Mouse (Mus musculus): Measurements from ENCODE around the gene Gtse1. TPM values are rescaled to one million over a fixed set of nuclear protein-coding genes. Genes with fewer than 3 reads are reported as not detected.
A peak's percentile ranks its signal among the peaks of the same experiment; 100 is the strongest.

Gtse1 gene
- polyA plus RNA-seq, 1 experiment from 2014 or later: 31.6 TPM

DNA sequence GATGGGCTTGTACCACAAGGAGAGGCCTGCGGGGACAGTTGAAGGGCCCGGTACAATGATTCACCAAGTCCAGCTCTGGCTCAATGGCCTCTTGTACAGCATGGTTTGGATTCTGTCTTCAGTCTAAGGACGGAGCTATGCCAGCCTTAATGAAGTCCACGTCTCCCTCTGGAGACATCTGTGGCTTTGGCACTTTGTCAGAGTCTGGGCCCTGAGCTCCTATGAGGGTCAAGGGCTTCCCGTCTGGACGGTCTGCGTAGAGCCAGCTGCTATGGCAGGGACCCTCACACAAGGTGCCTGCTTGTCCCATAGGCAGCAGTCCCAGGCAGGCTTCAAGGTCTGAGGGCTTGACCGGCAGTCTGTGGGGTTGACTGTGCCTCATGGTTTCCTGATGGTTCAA lies 40.8 kb downstream of the Gtse1 start:
- H3K27me3 ChIP-seq (replicated peaks): peaks cover 5% of the 10 kb centered on the region; the same call in 1 of the 2 replicates
- H3K4me2 ChIP-seq: no peak overlapping the region
- peaks cover 39% of the 10 kb centered on the region for H3K36me3 ChIP-seq
- 89% methylated on average over 8 of the region's 8 CpGs for WGBS
- H3K27ac ChIP-seq (ENCODE audit: poor library complexity, severe bottlenecking): no peak overlapping the region
- no peak overlapping the region for H3K4me3 ChIP-seq
- no peak for ATAC-seq (ENCODE audit: insufficient number of reproducible peaks, low FRiP score)
- H3K9me3 ChIP-seq (replicated peaks): no peaks in the 10 kb centered on the region
- H3K4me1 ChIP-seq (replicated peaks): no peaks in the 10 kb centered on the region
- no peak overlapping the region for H3K9ac ChIP-seq

DNA sequence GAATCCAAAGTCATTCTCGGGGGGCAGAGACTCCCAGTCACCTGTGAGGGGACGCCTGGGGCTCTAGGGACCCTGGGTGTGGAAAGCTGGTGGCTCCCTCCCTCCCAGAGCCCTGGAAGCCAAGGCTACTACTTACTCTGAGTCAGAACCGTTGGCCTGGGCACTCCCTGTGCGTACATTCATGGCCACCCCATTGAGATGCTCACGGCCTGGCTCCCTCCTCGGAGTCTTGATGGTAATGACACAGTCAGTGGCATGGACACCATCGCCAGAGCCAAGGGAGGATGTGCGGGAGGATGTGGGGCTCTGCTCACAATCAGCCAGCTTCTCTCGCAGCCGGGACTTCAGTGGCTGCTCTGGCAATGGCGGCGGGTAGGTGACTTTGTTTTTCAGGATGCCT lies 41.3 kb downstream of the Gtse1 start:
- H3K27ac ChIP-seq (ENCODE audit: poor library complexity, severe bottlenecking): no peak overlapping the region
- no peak overlapping the region for H3K4me3 ChIP-seq
- peaks cover 34% of the 10 kb centered on the region for H3K36me3 ChIP-seq
- H3K9me3 ChIP-seq (replicated peaks): no peaks in the 10 kb centered on the region
- ATAC-seq (ENCODE audit: insufficient number of reproducible peaks, low FRiP score): no peak
- H3K4me1 ChIP-seq (replicated peaks): no peaks in the 10 kb centered on the region
- no peak overlapping the region for H3K9ac ChIP-seq
- no peak overlapping the region for H3K4me2 ChIP-seq
- H3K27me3 ChIP-seq (replicated peaks): peaks cover 5% of the 10 kb centered on the region; the same call in 1 of the 2 replicates
- WGBS: 72% methylated on average over 12 of the region's 12 CpGs

DNA sequence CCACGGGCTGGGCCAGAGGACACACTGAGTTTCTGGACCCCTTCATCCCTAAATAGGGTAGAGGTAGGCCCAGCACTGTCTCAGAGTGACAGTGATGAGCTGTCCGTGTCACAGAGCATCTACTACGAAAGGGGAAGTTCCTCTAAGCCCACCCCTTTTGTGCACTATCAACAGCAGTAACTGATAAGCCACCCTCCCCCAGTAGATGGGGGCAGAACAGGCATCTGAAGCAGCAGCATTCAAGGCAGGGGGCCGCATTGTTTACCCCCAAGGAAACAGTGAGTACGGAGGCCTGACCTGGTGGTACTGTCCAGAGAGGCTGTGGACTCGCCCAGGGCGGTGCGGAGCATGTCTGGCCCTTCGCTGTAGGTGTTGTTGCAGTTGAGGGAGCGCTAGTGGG lies 43.0 kb downstream of the Gtse1 start:
- ATAC-seq (ENCODE audit: insufficient number of reproducible peaks, low FRiP score): no peak
- H3K27me3 ChIP-seq (replicated peaks): peaks cover 5% of the 10 kb centered on the region; the same call in 1 of the 2 replicates
- no peak overlapping the region for H3K9ac ChIP-seq
- no peaks in the 10 kb centered on the region for H3K4me1 ChIP-seq (replicated peaks)
- no peak overlapping the region for H3K4me3 ChIP-seq
- H3K36me3 ChIP-seq: peaks cover 20% of the 10 kb centered on the region
- WGBS: 52% methylated on average over 10 of the region's 10 CpGs
- no peak overlapping the region for H3K4me2 ChIP-seq
- no peak overlapping the region for H3K27ac ChIP-seq (ENCODE audit: poor library complexity, severe bottlenecking)
- no peaks in the 10 kb centered on the region for H3K9me3 ChIP-seq (replicated peaks)

DNA sequence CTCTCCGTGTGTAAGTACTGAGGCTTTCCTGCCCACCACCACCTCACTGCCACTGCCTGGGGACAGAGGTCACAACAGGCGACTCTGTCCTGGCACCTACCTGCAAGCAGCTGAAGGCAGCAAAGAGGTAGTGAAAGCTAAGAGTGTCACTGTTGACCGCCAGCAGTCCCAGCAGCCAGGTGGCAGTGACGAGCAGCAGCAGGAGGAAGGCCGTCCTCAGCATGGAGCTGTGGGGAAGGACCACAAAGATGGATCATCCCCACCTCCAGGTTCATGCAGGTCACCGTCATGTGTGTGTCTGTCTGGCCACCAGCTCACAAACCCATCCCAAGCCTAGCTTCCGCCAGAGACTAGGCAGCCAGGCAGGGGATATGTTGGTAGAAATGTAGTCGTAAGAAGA lies 44.3 kb downstream of the Gtse1 start:
- Histone ChIP-seq H3K4me1 (replicated peaks) (no peaks in the 10 kb centered on the region), H3K9me3 (replicated peaks) (no peaks in the 10 kb centered on the region), H3K4me2 (no peak overlapping the region), H3K27ac (ENCODE audit: poor library complexity, severe bottlenecking) (no peak overlapping the region), H3K27me3 (replicated peaks) (peaks cover 5% of the 10 kb centered on the region; the same call in 1 of the 2 replicates), H3K9ac (no peak overlapping the region), H3K4me3 (no peak overlapping the region), H3K36me3 (peaks cover 8% of the 10 kb centered on the region; the same call in 1 of the 2 replicates)
- 55% methylated on average over 8 of the region's 8 CpGs for WGBS
- no peak for ATAC-seq (ENCODE audit: insufficient number of reproducible peaks, low FRiP score)

DNA sequence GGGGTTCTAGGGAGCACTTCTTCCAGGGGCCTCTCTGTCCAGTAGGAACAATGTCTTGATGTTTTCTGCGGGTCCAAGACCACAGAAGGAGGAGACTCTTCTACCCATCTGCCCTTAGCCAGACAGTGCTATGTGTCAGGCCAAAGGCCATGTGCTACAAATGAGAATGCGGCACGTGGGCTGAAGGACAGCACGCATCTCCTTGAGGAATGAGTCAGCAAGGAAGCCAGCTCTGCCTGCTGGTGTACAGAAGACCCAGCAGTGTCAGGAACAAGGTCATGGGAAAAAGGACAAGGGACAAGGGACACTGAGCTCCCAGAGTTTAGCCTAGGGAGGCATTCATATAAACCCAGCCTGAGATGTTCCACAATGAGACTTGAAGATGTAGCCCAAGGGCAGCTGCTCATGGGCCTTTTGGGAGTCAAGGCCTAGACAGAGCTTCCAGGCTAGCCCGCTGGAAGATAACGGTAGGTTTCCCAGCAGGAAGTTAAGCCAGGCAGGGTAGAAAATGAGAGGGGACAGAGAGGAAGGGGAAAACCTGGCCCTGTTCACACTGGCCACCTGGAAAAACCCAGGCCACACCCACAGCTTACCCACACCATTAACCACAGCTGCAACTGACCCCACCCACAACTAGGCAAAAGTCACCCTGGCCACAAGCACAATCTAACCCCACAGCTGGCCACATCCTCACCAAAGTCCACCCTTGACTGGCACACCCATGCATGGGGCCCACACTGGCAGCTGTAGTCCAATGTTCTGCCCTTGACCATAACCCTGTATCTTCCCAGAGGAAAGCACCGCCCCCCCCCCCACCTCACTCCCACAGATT lies 49.3 kb downstream of the Gtse1 start:
- no peak for ATAC-seq (ENCODE audit: insufficient number of reproducible peaks, low FRiP score)

DNA sequence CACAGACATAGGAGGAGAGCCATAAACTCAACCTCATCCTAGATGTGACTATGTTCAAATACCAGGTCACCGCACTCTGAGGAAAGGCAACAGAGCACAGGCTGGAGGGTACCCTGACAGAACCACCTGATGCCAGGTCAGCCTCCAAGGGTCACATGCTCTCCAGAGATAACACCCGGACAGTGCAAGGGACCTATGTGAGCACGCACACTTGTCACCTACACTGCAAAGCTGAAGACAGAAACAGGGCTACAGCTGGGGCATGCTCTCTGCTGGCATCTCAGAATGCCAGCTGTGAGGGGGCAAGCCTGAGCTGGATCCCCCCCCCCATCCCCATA lies 49.9 kb downstream of the Gtse1 start:
- Histone ChIP-seq H3K27ac (ENCODE audit: poor library complexity, severe bottlenecking) (no peak overlapping the region), H3K9ac (no peak overlapping the region), H3K9me3 (replicated peaks) (no peaks in the 10 kb centered on the region), H3K4me1 (replicated peaks) (peaks cover 12% of the 10 kb centered on the region), H3K4me3 (no peak overlapping the region), H3K36me3 (no peaks in the 10 kb centered on the region), H3K4me2 (no peak overlapping the region), H3K27me3 (replicated peaks) (no peaks in the 10 kb centered on the region)
- ATAC-seq (ENCODE audit: insufficient number of reproducible peaks, low FRiP score): 0 out of 2 replicates have a peak, but pooled peaks have one; percentile 19
- 70% methylated on average over 3 of the region's 3 CpGs for WGBS

More for the DNA sequence above, 49.3 kb downstream of the Gtse1 start:
- Histone ChIP-seq H3K27ac (ENCODE audit: poor library complexity, severe bottlenecking) (no peak overlapping the region), H3K9ac (no peak overlapping the region), H3K9me3 (replicated peaks) (no peaks in the 10 kb centered on the region), H3K4me3 (no peak overlapping the region), H3K4me1 (replicated peaks) (peaks cover 12% of the 10 kb centered on the region), H3K4me2 (no peak overlapping the region), H3K36me3 (no peaks in the 10 kb centered on the region), H3K27me3 (replicated peaks) (no peaks in the 10 kb centered on the region)
- 82% methylated on average over 7 of the region's 7 CpGs for WGBS

DNA sequence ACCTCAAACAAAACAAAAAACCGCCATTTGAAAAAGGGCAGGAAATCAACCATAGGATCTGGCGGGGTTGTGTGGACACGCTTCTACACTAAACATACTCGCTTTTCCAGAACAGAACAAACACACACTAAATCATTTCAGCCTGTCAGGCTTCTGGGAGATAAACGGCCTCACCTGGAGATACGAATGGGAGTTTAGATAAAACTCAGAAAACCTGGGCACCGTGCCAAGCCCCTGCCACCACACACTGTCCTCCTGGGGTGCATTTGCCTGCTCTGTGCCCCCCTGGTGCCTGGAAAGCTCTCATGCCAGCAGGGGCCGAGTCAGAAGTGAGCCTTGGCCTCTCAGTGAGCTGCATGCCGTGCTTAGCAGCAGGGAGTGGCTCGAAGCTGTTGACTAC lies 50.4 kb downstream of the Gtse1 start:
- no peak overlapping the region for H3K27ac ChIP-seq (ENCODE audit: poor library complexity, severe bottlenecking)
- H3K9me3 ChIP-seq (replicated peaks): no peaks in the 10 kb centered on the region
- no peak overlapping the region for H3K4me3 ChIP-seq
- no peaks in the 10 kb centered on the region for H3K36me3 ChIP-seq
- ATAC-seq (ENCODE audit: insufficient number of reproducible peaks, low FRiP score): no peak
- H3K4me2 ChIP-seq: no peak overlapping the region
- peaks cover 12% of the 10 kb centered on the region for H3K4me1 ChIP-seq (replicated peaks)
- 58% methylated on average over 10 of the region's 10 CpGs for WGBS
- H3K9ac ChIP-seq: no peak overlapping the region
- no peaks in the 10 kb centered on the region for H3K27me3 ChIP-seq (replicated peaks)

DNA sequence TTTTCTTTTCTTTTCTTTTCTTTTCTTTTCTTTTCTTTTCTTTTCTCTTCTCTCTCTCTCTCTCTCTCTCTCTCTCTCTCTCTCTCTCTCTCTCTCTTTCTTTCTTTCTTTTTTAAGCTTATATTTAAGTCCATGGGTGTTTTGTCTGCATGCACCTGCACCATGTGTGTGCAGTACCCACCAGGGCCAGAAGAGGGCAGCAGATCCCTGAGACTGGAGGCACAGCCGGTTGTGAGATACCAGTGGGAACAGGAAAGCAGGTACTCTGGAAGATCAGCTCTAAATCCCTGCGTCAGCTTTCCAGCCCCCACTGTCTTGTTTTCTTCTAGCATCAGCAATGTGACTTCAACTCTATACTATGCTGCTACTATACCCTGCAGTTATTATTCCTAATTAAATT lies 54.1 kb downstream of the Gtse1 start:
- H3K9me3 ChIP-seq (replicated peaks): peaks cover 5% of the 10 kb centered on the region; the same call in 1 of the 2 replicates
- H3K4me3 ChIP-seq: no peak overlapping the region
- H3K9ac ChIP-seq: no peak overlapping the region
- ATAC-seq (ENCODE audit: insufficient number of reproducible peaks, low FRiP score): no peak
- H3K36me3 ChIP-seq: 0 out of 2 replicates have a peak, but pooled peaks cover 6% of the 10 kb centered on the region
- peaks cover 12% of the 10 kb centered on the region for H3K4me1 ChIP-seq (replicated peaks)
- 33% methylated on average over 2 of the region's 2 CpGs for WGBS
- no peaks in the 10 kb centered on the region for H3K27me3 ChIP-seq (replicated peaks)
- H3K27ac ChIP-seq (ENCODE audit: poor library complexity, severe bottlenecking): no peak overlapping the region
- H3K4me2 ChIP-seq: no peak overlapping the region

DNA sequence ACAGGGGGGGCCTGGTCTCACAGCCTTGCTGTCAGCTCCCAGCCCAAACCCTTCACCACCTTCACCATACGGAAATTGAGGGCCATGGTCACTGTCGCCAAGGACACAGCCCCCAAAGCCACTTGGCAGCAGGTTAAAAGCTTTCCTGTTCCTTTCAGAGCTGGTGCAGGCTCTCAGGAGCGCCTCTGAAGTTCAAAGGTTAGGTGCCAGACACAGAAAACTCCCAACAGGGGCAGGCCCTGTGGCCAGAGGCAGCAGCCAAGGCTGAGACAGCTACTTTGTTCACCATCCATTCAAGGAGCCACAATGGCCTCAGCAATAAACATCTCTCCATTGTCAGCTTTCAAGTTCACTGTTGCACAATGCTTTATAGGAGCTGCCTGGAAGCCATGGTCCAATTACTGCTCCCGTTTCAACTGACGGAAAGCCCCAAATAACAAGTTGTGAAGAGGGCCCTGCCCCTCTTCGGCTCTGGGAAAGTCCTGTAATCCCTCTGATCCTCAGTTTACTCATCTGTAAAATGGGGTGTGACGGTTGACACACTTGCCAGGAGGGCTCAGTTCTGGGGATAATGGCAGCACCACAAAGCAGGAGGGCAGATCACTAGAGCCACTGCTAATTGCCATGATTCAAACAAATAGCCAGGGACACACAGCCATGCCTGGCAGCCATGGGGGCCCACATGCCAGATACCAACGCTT lies 59.8 kb downstream of the Gtse1 start:
- no peaks in the 10 kb centered on the region for H3K27me3 ChIP-seq (replicated peaks)
- peaks cover 5% of the 10 kb centered on the region; the same call in 1 of the 2 replicates for H3K4me1 ChIP-seq (replicated peaks)
- no peak overlapping the region for H3K27ac ChIP-seq (ENCODE audit: poor library complexity, severe bottlenecking)
- H3K36me3 ChIP-seq: 0 out of 2 replicates have a peak, but pooled peaks cover 9% of the 10 kb centered on the region
- no peak overlapping the region for H3K4me2 ChIP-seq
- H3K9ac ChIP-seq: no peak overlapping the region
- H3K9me3 ChIP-seq (replicated peaks): peaks cover 5% of the 10 kb centered on the region; the same call in 1 of the 2 replicates
- 68% methylated on average over 8 of the region's 8 CpGs for whole genome bisulfite sequencing
- no peak overlapping the region for H3K4me3 ChIP-seq
- no peak for ATAC-seq (ENCODE audit: insufficient number of reproducible peaks, low FRiP score)

DNA sequence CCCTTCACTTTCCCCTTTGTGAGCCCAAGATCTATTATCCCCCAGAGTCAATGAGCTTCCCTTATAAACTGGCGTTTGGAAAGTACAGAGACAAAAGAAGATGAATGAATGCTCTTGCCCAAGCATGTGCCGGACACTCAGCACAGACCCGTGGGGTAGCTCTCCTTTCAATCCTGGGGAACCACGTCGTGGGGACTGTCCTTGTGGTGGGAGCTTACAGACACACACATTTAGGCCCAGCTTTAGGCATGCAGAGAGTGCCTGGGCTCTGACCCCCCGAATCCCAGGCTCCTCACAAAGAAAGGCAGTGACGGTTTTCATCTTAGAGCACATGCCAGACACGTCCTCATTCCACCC lies 60.3 kb downstream of the Gtse1 start:
- H3K27me3 ChIP-seq (replicated peaks): no peaks in the 10 kb centered on the region
- H3K4me3 ChIP-seq: no peak overlapping the region
- H3K27ac ChIP-seq (ENCODE audit: poor library complexity, severe bottlenecking): no peak overlapping the region
- peaks cover 5% of the 10 kb centered on the region; the same call in 1 of the 2 replicates for H3K9me3 ChIP-seq (replicated peaks)
- H3K4me2 ChIP-seq: no peak overlapping the region
- H3K4me1 ChIP-seq (replicated peaks): peaks cover 5% of the 10 kb centered on the region; the same call in 1 of the 2 replicates
- 0 out of 2 replicates have a peak, but pooled peaks cover 9% of the 10 kb centered on the region for H3K36me3 ChIP-seq
- no peak for ATAC-seq (ENCODE audit: insufficient number of reproducible peaks, low FRiP score)
- WGBS: 78% methylated on average over 8 of the region's 8 CpGs
- no peak overlapping the region for H3K9ac ChIP-seq

DNA sequence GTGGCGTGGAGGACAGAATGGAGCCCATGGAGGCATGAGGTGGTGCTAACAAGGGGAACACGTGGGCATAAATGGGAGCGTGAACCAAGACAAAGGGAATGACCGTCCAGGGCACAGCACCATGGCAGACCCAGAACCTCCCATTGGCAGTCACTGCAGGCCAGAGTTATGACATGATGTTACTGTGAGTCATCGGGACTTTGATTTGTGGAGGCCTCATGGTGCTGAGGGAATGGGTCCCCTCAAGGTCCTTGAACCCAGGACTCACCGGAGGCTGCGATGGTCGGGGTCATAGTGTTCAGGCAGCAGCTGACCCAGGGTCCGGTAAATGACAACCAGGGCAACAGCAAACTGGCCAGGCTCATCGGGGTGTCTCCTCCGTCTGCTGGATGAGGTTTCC lies 62.3 kb downstream of the Gtse1 start:
- no peak overlapping the region for H3K27ac ChIP-seq (ENCODE audit: poor library complexity, severe bottlenecking)
- no peak overlapping the region for H3K4me3 ChIP-seq
- no peak overlapping the region for H3K9ac ChIP-seq
- 87% methylated on average over 11 of the region's 11 CpGs for WGBS
- H3K4me1 ChIP-seq (replicated peaks): peaks cover 5% of the 10 kb centered on the region; the same call in 1 of the 2 replicates
- no peak for ATAC-seq (ENCODE audit: insufficient number of reproducible peaks, low FRiP score)
- no peaks in the 10 kb centered on the region for H3K9me3 ChIP-seq (replicated peaks)
- no peaks in the 10 kb centered on the region for H3K27me3 ChIP-seq (replicated peaks)
- H3K4me2 ChIP-seq: no peak overlapping the region
- H3K36me3 ChIP-seq: peaks cover 12% of the 10 kb centered on the region; the same call in 1 of the 2 replicates
